Mouse (Mus musculus) C2C12 (cell line): ENCODE results near the gene Filip1l.

ENCODE experiments used
- CTCF ChIP-seq: IDR thresholded peaks from one replicate; pipeline ENCODE4 v1.5.1; 2011; ENCODE audit not compliant: control insufficient read depth, insufficient read depth, insufficient read length
- MAX ChIP-seq: IDR thresholded peaks from one replicate; pipeline ENCODE4 v1.6.1; 2011; ENCODE audit warnings: mild to moderate bottlenecking, control low read depth
- USF1 ChIP-seq: IDR thresholded peaks from one replicate; pipeline ENCODE4 v1.6.1; 2011; ENCODE audit warnings: low read depth, mild to moderate bottlenecking, control low read depth, moderate library complexity

- TF ChIP-seq MAX (no peak), CTCF (no peak), USF1 (no peak)
Measured at GRCm38 (mm10) chr16:57412766-57413165, 59.9 kb downstream of the Filip1l start.
